Comparison of ENCODE assay signal across 7 mouse cellular contexts in genomic region chr4:134713937-134714336, GRCm38 (mm10). TPM values are rescaled to one million over a fixed set of nuclear protein-coding genes. Genes with fewer than 3 reads are reported as not detected.
DNase-seq lines count a peak whose midpoint lies in the region; ATAC-seq and TF ChIP-seq lines count a peak whose summit lies in the region.

No protein-coding gene starts in this region.

- peak; percentile 93 for DNase-seq in adrenal gland, postnatal 14 days
- DNase-seq in embryonic facial prominence, embryonic 10.5 days (ENCODE audit: low spot score): peak; percentile 84
- DNase-seq in heart, adult 11 months: peak; percentile 98
- peak; percentile 65 for DNase-seq in kidney, adult 11 months
- peak; percentile 85 for DNase-seq in limb, embryonic 10.5 days (ENCODE audit: low spot score)

- peak overlapping the region; percentile 22; the same call in 1 of the 2 replicates for H3K4me2 ChIP-seq in midbrain, embryonic 12.5 days (replicated peaks)

- TF ChIP-seq POLR2A in small intestine, adult 2 months (IDR thresholded peaks at IDR 0.05; ENCODE audit: low read depth, low read length): peak; percentile 29; the same call in 1 of the 2 replicates

- H3K27me3 ChIP-seq in embryonic facial prominence, embryonic 10.5 days (replicated peaks; ENCODE audit: low read depth, poor library complexity, severe bottlenecking): no peaks in the 10 kb centered on the region
- no peaks in the 10 kb centered on the region for H3K27me3 ChIP-seq in limb, embryonic 10.5 days (ENCODE audit: low read depth, poor library complexity, severe bottlenecking)
- H3K27me3 ChIP-seq in midbrain, embryonic 12.5 days: no peaks in the 10 kb centered on the region
- H3K27me3 ChIP-seq in small intestine, adult 2 months (ENCODE audit: control insufficient read depth, insufficient read depth, low read length): no peaks in the 10 kb centered on the region

- peaks cover 20% of the 10 kb centered on the region for H3K4me1 ChIP-seq in embryonic facial prominence, embryonic 10.5 days
- H3K4me1 ChIP-seq in limb, embryonic 10.5 days: peaks cover 18% of the 10 kb centered on the region
- H3K4me1 ChIP-seq in midbrain, embryonic 12.5 days: peaks cover 5% of the 10 kb centered on the region
- H3K4me1 ChIP-seq in small intestine, adult 2 months (ENCODE audit: control insufficient read depth, insufficient read depth, insufficient read length, low read length): peaks cover 3% of the 10 kb centered on the region; the same call in 1 of the 2 replicates

- peak; percentile 77; the same call in 1 of the 2 replicates for TF ChIP-seq CTCF in small intestine, adult 2 months (IDR thresholded peaks at IDR 0.05; ENCODE audit: extremely low read depth, insufficient read length, insufficient replicate concordance, low read depth, low read length)

- ATAC-seq in midbrain, embryonic 12.5 days (ENCODE audit: low FRiP score, low read depth): peak; percentile 78; the same call in 1 of the 2 replicates

- peak overlapping the region; percentile 35; the same call in 1 of the 2 replicates for H3K4me3 ChIP-seq in embryonic facial prominence, embryonic 10.5 days
- H3K4me3 ChIP-seq in limb, embryonic 10.5 days: 0 out of 2 replicates have a peak overlapping the region, but pooled peaks have one; percentile 15
- no peak overlapping the region for H3K4me3 ChIP-seq in midbrain, embryonic 12.5 days
- no peak overlapping the region for H3K4me3 ChIP-seq in small intestine, adult 2 months (ENCODE audit: low read depth, low read length)

- peak overlapping the region; percentile 70 for H3K27ac ChIP-seq in embryonic facial prominence, embryonic 10.5 days (replicated peaks)
- H3K27ac ChIP-seq in limb, embryonic 10.5 days: 0 out of 2 replicates have a peak overlapping the region, but pooled peaks have one; percentile 64
- no peak overlapping the region for H3K27ac ChIP-seq in midbrain, embryonic 12.5 days (replicated peaks)
- no peak overlapping the region for H3K27ac ChIP-seq in small intestine, adult 2 months (ENCODE audit: insufficient read depth, low read depth, low read length)

- WGBS in embryonic facial prominence, embryonic 10.5 days: 7% methylated on average over 8 of the region's 8 CpGs
- WGBS in limb, embryonic 10.5 days: 5% methylated on average over 8 of the region's 8 CpGs
- 8% methylated on average over 8 of the region's 8 CpGs for WGBS in midbrain, embryonic 12.5 days
- WGBS in small intestine, adult 2 months: 10% methylated on average over 8 of the region's 8 CpGs

- H3K36me3 ChIP-seq in embryonic facial prominence, embryonic 10.5 days (replicated peaks): no peaks in the 10 kb centered on the region
- H3K36me3 ChIP-seq in limb, embryonic 10.5 days: no peaks in the 10 kb centered on the region
- H3K36me3 ChIP-seq in midbrain, embryonic 12.5 days: no peaks in the 10 kb centered on the region
- H3K36me3 ChIP-seq in small intestine, adult 2 months (ENCODE audit: control insufficient read depth, insufficient read depth, low read length): no peaks in the 10 kb centered on the region

- H3K9me3 ChIP-seq in embryonic facial prominence, embryonic 10.5 days: no peaks in the 10 kb centered on the region
- no peaks in the 10 kb centered on the region for H3K9me3 ChIP-seq in limb, embryonic 10.5 days (replicated peaks)
- H3K9me3 ChIP-seq in midbrain, embryonic 12.5 days: no peaks in the 10 kb centered on the region

- H3K9ac ChIP-seq in midbrain, embryonic 12.5 days (replicated peaks): no peak overlapping the region

RNA-seq across cellular contexts. Expression of gene Man1c1, which starts 9.8 kb away (rescaled TPM):
- total RNA-seq in adrenal gland, postnatal 14 days (2021): 19.6 and 21.5 TPM in 2 replicates
- 2.6 and 2.8 TPM in 2 replicates for polyA plus RNA-seq in embryonic facial prominence, embryonic 10.5 days (2016; fragmentation: Nextera tagmentation; extraction: Ambion mirVana)
- polyA plus RNA-seq in limb, embryonic 10.5 days (2016; fragmentation: Nextera tagmentation; extraction: Ambion mirVana): 1.6 and 2.0 TPM in 2 replicates
- polyA plus RNA-seq in midbrain, embryonic 12.5 days (2016; fragmentation: Nextera tagmentation; extraction: Ambion mirVana): 5.4 and 6.5 TPM in 2 replicates
- 2.8 and 3.7 TPM in 2 replicates for polyA plus RNA-seq in small intestine, adult 2 months (2012; rRNA removed)

RNA-seq across cellular contexts. Expression of gene Ldlrap1, which starts 53.9 kb away (rescaled TPM):
- 46.4 and 53.1 TPM in 2 replicates for total RNA-seq in adrenal gland, postnatal 14 days (2021)
- 15.8 and 17.4 TPM in 2 replicates for polyA plus RNA-seq in embryonic facial prominence, embryonic 10.5 days (2016; fragmentation: Nextera tagmentation; extraction: Ambion mirVana)
- 14.4 and 20.4 TPM in 2 replicates for polyA plus RNA-seq in limb, embryonic 10.5 days (2016; fragmentation: Nextera tagmentation; extraction: Ambion mirVana)
- 5.7 and 6.0 TPM in 2 replicates for polyA plus RNA-seq in midbrain, embryonic 12.5 days (2016; fragmentation: Nextera tagmentation; extraction: Ambion mirVana)
- 10.8 and 11.2 TPM in 2 replicates for polyA plus RNA-seq in small intestine, adult 2 months (2012; rRNA removed)

Comparison
In these comparisons a context has a peak if more than half of its experiments do, and no peak if none do; other contexts are left out.
1. H3K27ac ChIP-seq: peak in embryonic facial prominence, embryonic 10.5 days (single experiment) and limb, embryonic 10.5 days (single experiment); none in midbrain, embryonic 12.5 days (single experiment) and small intestine, adult 2 months (single experiment).
2. H3K4me3 ChIP-seq: peak in embryonic facial prominence, embryonic 10.5 days (single experiment) and limb, embryonic 10.5 days (single experiment); none in midbrain, embryonic 12.5 days (single experiment) and small intestine, adult 2 months (single experiment).
3. Peak in every context shown above with its lines, with median percentiles within 50 percentile points of each other: DNase-seq.